Mouse (Mus musculus): ENCODE results near the gene Crat.

DNA sequence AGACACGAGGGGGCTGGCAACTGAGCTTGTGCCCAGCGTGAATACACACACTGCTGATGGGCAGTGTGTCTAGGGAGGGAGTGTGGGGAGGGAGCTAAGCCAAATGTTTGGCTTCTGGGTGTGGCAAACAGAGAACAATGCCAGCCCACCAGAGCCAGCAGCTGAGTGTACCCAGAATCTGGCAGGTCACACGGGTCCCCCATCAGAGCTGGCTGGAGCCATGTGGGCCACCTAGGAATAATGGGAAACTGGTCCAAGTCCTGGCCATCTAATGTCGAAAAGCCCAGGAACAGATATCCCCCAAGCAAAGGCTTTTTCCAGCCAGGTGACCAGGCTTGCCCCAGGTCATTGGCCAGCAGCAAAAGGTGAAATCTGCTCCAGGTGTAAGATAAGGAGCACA is 59.8 kb downstream of the Crat start:
- TF ChIP-seq CTCF (IDR thresholded peaks at IDR 0.05) = no peak
- TF ChIP-seq EP300 (IDR thresholded peaks at IDR 0.05) = no peak
